In the genomic region with DNA sequence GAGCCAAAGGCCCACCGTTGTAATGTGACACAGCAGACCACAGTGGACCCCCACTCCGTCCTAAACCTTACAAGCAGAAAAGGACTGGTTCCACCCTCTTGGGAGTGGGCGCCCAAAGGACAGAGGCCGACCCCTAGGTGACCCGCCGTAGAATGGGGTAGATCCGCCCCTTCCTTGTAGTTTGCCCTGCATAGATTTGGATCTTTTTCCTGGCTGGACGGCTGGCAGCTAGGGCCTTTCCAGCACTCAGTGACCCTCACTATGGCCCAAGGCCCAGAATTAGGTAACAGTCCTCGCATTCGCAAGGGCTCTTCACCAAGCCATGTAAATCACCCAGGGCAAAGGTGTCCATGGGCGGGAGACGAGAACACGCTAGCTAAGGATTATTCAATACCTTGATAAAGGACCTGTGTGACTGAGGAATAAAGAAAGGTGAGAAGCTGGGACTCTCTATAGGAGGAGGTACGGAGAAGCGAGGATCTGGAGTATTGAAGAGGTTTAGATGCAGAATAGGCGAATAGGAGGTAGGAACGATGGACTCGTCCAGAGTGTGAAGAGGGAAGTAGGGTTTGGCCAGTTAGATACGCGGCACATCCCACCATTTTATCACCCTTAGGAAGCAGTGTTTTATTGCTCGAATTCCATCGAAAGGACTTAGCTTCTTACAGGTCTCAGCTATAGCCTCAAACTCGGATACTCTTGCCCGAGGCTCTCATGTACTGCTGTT, we compare ENCODE assay signal across 8 mouse cellular contexts. TPM values are rescaled to one million over a fixed set of nuclear protein-coding genes. Genes with fewer than 3 reads are reported as not detected.
DNase-seq lines count a peak whose midpoint lies in the region; ATAC-seq and TF ChIP-seq lines count a peak whose summit lies in the region.

No protein-coding gene starts in this region.

- H3K27me3 ChIP-seq in liver, adult 2 months (ENCODE audit: control insufficient read depth, insufficient read depth, low read length), result no peaks in the 10 kb centered on the region
- H3K27me3 ChIP-seq in embryonic facial prominence, embryonic 12.5 days, result no peaks in the 10 kb centered on the region
- H3K27me3 ChIP-seq in intestine, embryonic 16.5 days (replicated peaks; ENCODE audit: control insufficient read depth, insufficient read depth, low read length), result no peaks in the 10 kb centered on the region
- H3K27me3 ChIP-seq in stomach, embryonic 15.5 days (replicated peaks), result no peaks in the 10 kb centered on the region

- WGBS in liver, adult 2 months, result 6% methylated on average over 24 of the region's 24 CpGs
- 17% methylated on average over 24 of the region's 24 CpGs for WGBS in embryonic facial prominence, embryonic 12.5 days
- 9% methylated on average over 24 of the region's 24 CpGs for WGBS in intestine, embryonic 16.5 days
- WGBS in lung, adult 2 months, result 15% methylated on average over 24 of the region's 24 CpGs
- 15% methylated on average over 24 of the region's 24 CpGs for WGBS in stomach, embryonic 15.5 days

- intact Hi-C loops in left cerebral cortex, postnatal 14 days (cut with DNase I), result loop anchor here (10.0 kb wide), 2 partner anchors 570 to 630 kb away; a partner anchor contains a TSS

- H3K4me2 ChIP-seq in embryonic facial prominence, embryonic 12.5 days (replicated peaks), result peak overlapping the region; percentile 91
- H3K4me2 ChIP-seq in intestine, embryonic 16.5 days (ENCODE audit: low read depth, low read length), result peak overlapping the region; percentile 68
- H3K4me2 ChIP-seq in stomach, embryonic 15.5 days, result peak overlapping the region; percentile 85

- no peaks in the 10 kb centered on the region for H3K36me3 ChIP-seq in liver, adult 2 months (ENCODE audit: control insufficient read depth, insufficient read depth, low read length)
- peaks cover 23% of the 10 kb centered on the region for H3K36me3 ChIP-seq in embryonic facial prominence, embryonic 12.5 days
- peaks cover 7% of the 10 kb centered on the region for H3K36me3 ChIP-seq in intestine, embryonic 16.5 days (ENCODE audit: control insufficient read depth, insufficient read depth, low read length)
- peaks cover 15% of the 10 kb centered on the region for H3K36me3 ChIP-seq in stomach, embryonic 15.5 days

- peak; percentile 97 for DNase-seq in liver, adult 2 months (ENCODE audit: extremely low read depth, low read depth, low spot score)
- DNase-seq in liver, result no peak
- DNase-seq in lung, adult 2 months, result no peak
- no peak for DNase-seq in left cerebral cortex, postnatal 14 days (ENCODE audit: low spot score in 2 of 2)
- no peak for DNase-seq in layer of hippocampus, postnatal 25 days (ENCODE audit: extremely low spot score in 1 of 2, low spot score in 1 of 2)

- peaks cover 7% of the 10 kb centered on the region; the same call in 1 of the 2 replicates for H3K4me1 ChIP-seq in liver, adult 2 months (ENCODE audit: control insufficient read depth, insufficient read depth, low read length)
- H3K4me1 ChIP-seq in embryonic facial prominence, embryonic 12.5 days, result peaks cover 41% of the 10 kb centered on the region
- H3K4me1 ChIP-seq in intestine, embryonic 16.5 days (ENCODE audit: control insufficient read depth, insufficient read depth, low read length), result peaks cover 39% of the 10 kb centered on the region
- H3K4me1 ChIP-seq in lung, adult 2 months (ENCODE audit: control insufficient read depth, insufficient read depth, low read length), result peaks cover 12% of the 10 kb centered on the region
- H3K4me1 ChIP-seq in stomach, embryonic 15.5 days, result peaks cover 42% of the 10 kb centered on the region

- no peak for TF ChIP-seq POLR2A in liver, adult 2 months (IDR thresholded peaks at IDR 0.05; ENCODE audit: extremely low read depth, insufficient read depth, low read length)
- TF ChIP-seq POLR2A in lung, adult 2 months (IDR thresholded peaks at IDR 0.05; ENCODE audit: borderline replicate concordance, extremely low read depth, low read depth, low read length), result no peak

- peak overlapping the region; percentile 95 for H3K4me3 ChIP-seq in liver, adult 2 months (ENCODE audit: insufficient read depth, low read depth, low read length)
- H3K4me3 ChIP-seq in embryonic facial prominence, embryonic 12.5 days, result peak overlapping the region; percentile 97
- peak overlapping the region; percentile 89 for H3K4me3 ChIP-seq in intestine, embryonic 16.5 days (ENCODE audit: low read length)
- H3K4me3 ChIP-seq in lung, adult 2 months (replicated peaks; ENCODE audit: extremely low read depth, low read depth, low read length), result peak overlapping the region; percentile 65
- H3K4me3 ChIP-seq in stomach, embryonic 15.5 days (replicated peaks), result peak overlapping the region; percentile 80

- peak overlapping the region; percentile 79 for H3K9ac ChIP-seq in liver, adult 2 months (ENCODE audit: low read depth, low read length)
- peak overlapping the region; percentile 97 for H3K9ac ChIP-seq in embryonic facial prominence, embryonic 12.5 days
- peak overlapping the region; percentile 99 for H3K9ac ChIP-seq in intestine, embryonic 16.5 days (ENCODE audit: low read depth, low read length)
- H3K9ac ChIP-seq in stomach, embryonic 15.5 days, result peak overlapping the region; percentile 13; the same call in 1 of the 2 replicates

- peaks cover 8% of the 10 kb centered on the region; the same call in 1 of the 2 replicates for H3K79me2 ChIP-seq in liver, adult 2 months (ENCODE audit: control insufficient read depth, insufficient read depth, low read length)

- peak overlapping the region; percentile 98 for H3K27ac ChIP-seq in liver, adult 2 months (replicated peaks; ENCODE audit: insufficient read depth, low read depth, low read length)
- H3K27ac ChIP-seq in embryonic facial prominence, embryonic 12.5 days, result peak overlapping the region; percentile 91
- H3K27ac ChIP-seq in intestine, embryonic 16.5 days (ENCODE audit: low read length), result peak overlapping the region; percentile 92
- H3K27ac ChIP-seq in stomach, embryonic 15.5 days, result peak overlapping the region; percentile 91

- H3K9me3 ChIP-seq in embryonic facial prominence, embryonic 12.5 days, result no peaks in the 10 kb centered on the region
- H3K9me3 ChIP-seq in intestine, embryonic 16.5 days (ENCODE audit: control insufficient read depth, low read length), result no peaks in the 10 kb centered on the region
- no peaks in the 10 kb centered on the region for H3K9me3 ChIP-seq in stomach, embryonic 15.5 days

- no peak; the same call in 1 of the 2 replicates for ATAC-seq in embryonic facial prominence, embryonic 12.5 days (ENCODE audit: insufficient number of reproducible peaks, insufficient read depth, low FRiP score, low TSS enrichment)
- no peak for ATAC-seq in intestine, embryonic 16.5 days
- no peak for ATAC-seq in stomach, embryonic 15.5 days (ENCODE audit: insufficient read depth, low FRiP score, low read depth)

- no peak for TF ChIP-seq CTCF in liver, adult 2 months (IDR thresholded peaks at IDR 0.05; ENCODE audit: low read depth, low read length)
- no peak for TF ChIP-seq CTCF in lung, adult 2 months (IDR thresholded peaks at IDR 0.05; ENCODE audit: insufficient read depth, low read length)

RNA-seq across cellular contexts. Expression of a gene that starts 0.6 kb away (rescaled TPM):
- total RNA-seq in liver, adult 2 months (2014; rRNA removed), result 4.3 and 4.8 TPM in 2 replicates
- polyA plus RNA-seq in liver, adult 2 months (2012; rRNA removed), result 31.8 and 40.5 TPM in 2 replicates
- polyA plus RNA-seq in embryonic facial prominence, embryonic 12.5 days (2016; fragmentation: Nextera tagmentation; extraction: Ambion mirVana), result 54.8 and 62.8 TPM in 2 replicates
- 61.8 and 67.9 TPM in 2 replicates for polyA plus RNA-seq in intestine, embryonic 16.5 days (2015; fragmentation: Nextera tagmentation; extraction: Ambion mirVana)
- 172 TPM in 2 replicates for polyA plus RNA-seq in lung, adult 2 months (2012; rRNA removed)
- 49.3 and 50.8 TPM in 2 replicates for polyA plus RNA-seq in stomach, embryonic 15.5 days (2015; fragmentation: Nextera tagmentation; extraction: Ambion mirVana)
- 100 to 1,000 TPM; 175 to 180 TPM for total RNA-seq in left cerebral cortex, postnatal 14 days (2021)
- 100 to 1,000 TPM; 170 to 172 TPM for total RNA-seq in layer of hippocampus, postnatal 25 days (2021)

RNA-seq across cellular contexts. Expression of a gene that starts 1.2 kb away (rescaled TPM):
- total RNA-seq in liver, adult 2 months (2014; rRNA removed), result 23.0 and 31.5 TPM in 2 replicates
- 155 and 182 TPM in 2 replicates for polyA plus RNA-seq in liver, adult 2 months (2012; rRNA removed)
- 139 TPM in 2 replicates for polyA plus RNA-seq in embryonic facial prominence, embryonic 12.5 days (2016; fragmentation: Nextera tagmentation; extraction: Ambion mirVana)
- polyA plus RNA-seq in intestine, embryonic 16.5 days (2015; fragmentation: Nextera tagmentation; extraction: Ambion mirVana), result 190 and 197 TPM in 2 replicates
- polyA plus RNA-seq in lung, adult 2 months (2012; rRNA removed), result 52.0 and 83.7 TPM in 2 replicates
- polyA plus RNA-seq in stomach, embryonic 15.5 days (2015; fragmentation: Nextera tagmentation; extraction: Ambion mirVana), result 130 and 142 TPM in 2 replicates
- 10 to 100 TPM; 83.2 to 90.9 TPM for total RNA-seq in left cerebral cortex, postnatal 14 days (2021)
- 10 to 100 TPM; 81.0 to 85.5 TPM for total RNA-seq in layer of hippocampus, postnatal 25 days (2021)

RNA-seq across cellular contexts. Expression of a gene that starts 7.0 kb away (rescaled TPM):
- 0.07 and 0.09 TPM in 2 replicates for total RNA-seq in liver, adult 2 months (2014; rRNA removed)
- polyA plus RNA-seq in liver, adult 2 months (2012; rRNA removed), result 0.21 and 0.29 TPM in 2 replicates
- polyA plus RNA-seq in embryonic facial prominence, embryonic 12.5 days (2016; fragmentation: Nextera tagmentation; extraction: Ambion mirVana), result 3.1 and 3.5 TPM in 2 replicates
- 2.3 and 2.4 TPM in 2 replicates for polyA plus RNA-seq in intestine, embryonic 16.5 days (2015; fragmentation: Nextera tagmentation; extraction: Ambion mirVana)
- polyA plus RNA-seq in lung, adult 2 months (2012; rRNA removed), result 1,792 and 1,921 TPM in 2 replicates
- polyA plus RNA-seq in stomach, embryonic 15.5 days (2015; fragmentation: Nextera tagmentation; extraction: Ambion mirVana), result 3.1 and 3.5 TPM in 2 replicates
- 1 to 10 TPM in 1 of 2 experiments, under 1 TPM in 1; 0.87 to 1.2 TPM for total RNA-seq in left cerebral cortex, postnatal 14 days (2021)
- total RNA-seq in layer of hippocampus, postnatal 25 days (2021), result 1 to 10 TPM in 1 of 2 experiments, under 1 TPM in 1; 0.94 to 1.1 TPM

RNA-seq across cellular contexts. Expression of a gene that starts 11.1 kb away (rescaled TPM):
- total RNA-seq in liver, adult 2 months (2014; rRNA removed), result 0.37 and 0.60 TPM in 2 replicates
- polyA plus RNA-seq in liver, adult 2 months (2012; rRNA removed), result 0.82 and 1.2 TPM in 2 replicates
- 7.0 and 10.1 TPM in 2 replicates for polyA plus RNA-seq in embryonic facial prominence, embryonic 12.5 days (2016; fragmentation: Nextera tagmentation; extraction: Ambion mirVana)
- 4.0 and 4.6 TPM in 2 replicates for polyA plus RNA-seq in intestine, embryonic 16.5 days (2015; fragmentation: Nextera tagmentation; extraction: Ambion mirVana)
- 5.7 and 8.2 TPM in 2 replicates for polyA plus RNA-seq in lung, adult 2 months (2012; rRNA removed)
- polyA plus RNA-seq in stomach, embryonic 15.5 days (2015; fragmentation: Nextera tagmentation; extraction: Ambion mirVana), result 3.7 and 3.8 TPM in 2 replicates
- total RNA-seq in left cerebral cortex, postnatal 14 days (2021), result 1 to 10 TPM; 3.5 to 4.1 TPM
- total RNA-seq in layer of hippocampus, postnatal 25 days (2021), result 1 to 10 TPM; 2.1 to 3.7 TPM

RNA-seq across cellular contexts. Expression of a gene that starts 13.6 kb away (rescaled TPM):
- 10.9 and 17.1 TPM in 2 replicates for total RNA-seq in liver, adult 2 months (2014; rRNA removed)
- 19.5 and 21.1 TPM in 2 replicates for polyA plus RNA-seq in liver, adult 2 months (2012; rRNA removed)
- polyA plus RNA-seq in embryonic facial prominence, embryonic 12.5 days (2016; fragmentation: Nextera tagmentation; extraction: Ambion mirVana), result 25.1 and 28.0 TPM in 2 replicates
- polyA plus RNA-seq in intestine, embryonic 16.5 days (2015; fragmentation: Nextera tagmentation; extraction: Ambion mirVana), result 5.6 and 6.9 TPM in 2 replicates
- 87.8 and 88.3 TPM in 2 replicates for polyA plus RNA-seq in lung, adult 2 months (2012; rRNA removed)
- 8.5 and 9.2 TPM in 2 replicates for polyA plus RNA-seq in stomach, embryonic 15.5 days (2015; fragmentation: Nextera tagmentation; extraction: Ambion mirVana)
- 10 to 100 TPM; 45.9 to 48.8 TPM for total RNA-seq in left cerebral cortex, postnatal 14 days (2021)
- 10 to 100 TPM; 55.8 to 61.5 TPM for total RNA-seq in layer of hippocampus, postnatal 25 days (2021)

Comparison
In these comparisons a context has a peak if more than half of its experiments do, and no peak if none do; other contexts are left out.
1. H3K9ac ChIP-seq: peak in every context shown above with its lines; median percentile 99 in intestine, embryonic 16.5 days; 97 in embryonic facial prominence, embryonic 12.5 days; 79 in liver, adult 2 months; 13 in stomach, embryonic 15.5 days.
2. RNA of a gene that starts 7.0 kb away (polyA plus RNA-seq): 1,792 to 1,921 TPM in lung, adult 2 months; 3.1 to 3.5 TPM in stomach, embryonic 15.5 days, 3.1 to 3.5 TPM in embryonic facial prominence, embryonic 12.5 days, 2.3 to 2.4 TPM in intestine, embryonic 16.5 days and 0.21 to 0.29 TPM in liver, adult 2 months; every median in the first group is over 100 times any median in the second.
3. Peak in every context shown above with its lines, with median percentiles within 50 percentile points of each other: H3K27ac ChIP-seq, H3K4me3 ChIP-seq and H3K4me2 ChIP-seq.